Mouse (Mus musculus) lung, postnatal 0 days (tissue): ENCODE measurements at regions not wholly inside any gene's neighbourhood (a gene's known extent, or its start where the extent isn't known, plus 50 kb on each side); places are given as distances from the start of the nearest gene placed in this dataset.

Experiments
- CTCF ChIP-seq: IDR thresholded peaks from 2 replicates; pipeline ENCODE4 v1.5.1; 2016; ENCODE audit warnings: antibody characterized with exemption, mild to moderate bottlenecking
- EP300 ChIP-seq: IDR thresholded peaks from 2 replicates; pipeline ENCODE4 v1.6.1; 2016; ENCODE audit warnings: antibody characterized with exemption, mild to moderate bottlenecking, control low read depth

- TF ChIP-seq CTCF, result no peak
- TF ChIP-seq EP300, result no peak
Observed at GRCm38 (mm10) chr8:51502567-51502966, 2009.0 kb upstream of the Aga start.
